Mouse (Mus musculus) gastrocnemius, adult 18-20 months (tissue): ENCODE measurements around the gene Ptprg. TPM values are rescaled to one million over a fixed set of nuclear protein-coding genes. Genes with fewer than 3 reads are reported as not detected.

Source experiments
- DNase-seq: peaks from one replicate; pipeline ENCODE4 v3.0.0; 2021; ENCODE audit warnings: low spot score
- total RNA-seq, 2 experiments: library from RNA; stranded (reverse); gene quantifications; 2 replicates each; pipeline ENCODE4 v1.2.3; 2021

Gene Ptprg
- total RNA-seq, 2 experiments from 2014 or later = 18.4 to 21.3 TPM

- no peak for DNase-seq
These were observed 320.9 kb downstream of the Ptprg start for GRCm38 (mm10) chr14:11874266-11874665.

DNA sequence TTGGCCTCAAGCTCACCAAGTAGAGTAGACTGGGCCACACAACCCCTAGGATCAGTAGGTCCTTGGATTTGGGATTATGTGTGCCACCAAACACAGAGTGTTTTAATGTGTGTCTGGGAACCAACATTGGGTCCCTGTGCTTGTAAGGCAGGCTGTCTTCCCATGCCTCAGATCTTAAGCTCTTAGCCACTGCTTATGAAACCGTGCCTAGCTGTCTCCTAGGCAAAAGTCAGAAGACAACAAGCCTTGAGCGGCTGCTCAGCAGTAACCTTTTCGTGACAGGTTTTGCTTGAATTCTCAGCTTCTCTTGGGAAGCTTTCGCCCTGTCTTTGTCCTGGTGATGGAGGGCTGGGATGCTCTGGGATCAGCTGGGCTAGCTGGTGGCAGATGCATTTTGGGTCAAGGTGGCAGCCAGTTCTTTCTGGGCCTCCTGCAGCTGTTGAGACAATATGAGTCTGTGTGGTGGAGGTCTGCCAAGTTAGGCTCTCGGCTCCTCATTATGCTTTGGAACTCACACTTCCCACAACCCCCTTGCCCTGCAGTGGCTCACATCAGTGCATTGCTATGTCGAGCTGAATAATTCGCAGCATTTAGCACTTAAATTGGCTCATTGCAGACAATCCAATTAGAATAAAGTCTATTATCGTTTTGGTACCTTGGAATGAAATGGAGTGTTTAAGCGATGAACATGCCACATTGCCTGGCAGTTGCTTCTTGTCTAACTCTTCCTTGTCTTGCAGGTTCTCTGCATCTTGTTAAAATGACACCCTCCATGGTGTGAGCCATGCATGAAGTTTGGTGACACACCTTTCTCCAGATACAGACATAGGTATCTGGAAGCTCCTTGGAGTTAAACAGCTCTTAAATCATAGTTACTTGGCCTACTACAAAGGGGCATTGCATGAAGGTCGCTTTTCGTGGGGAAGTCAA, 321.9 kb downstream of the Ptprg start:
- no peak for DNase-seq

GRCm38 (mm10) chr14:11881082-11881481, 327.8 kb downstream of the Ptprg start:
- DNase-seq = no peak

- DNase-seq = peak; percentile 67
These were observed 330.0 kb downstream of the Ptprg start for GRCm38 (mm10) chr14:11883142-11883921.

DNA sequence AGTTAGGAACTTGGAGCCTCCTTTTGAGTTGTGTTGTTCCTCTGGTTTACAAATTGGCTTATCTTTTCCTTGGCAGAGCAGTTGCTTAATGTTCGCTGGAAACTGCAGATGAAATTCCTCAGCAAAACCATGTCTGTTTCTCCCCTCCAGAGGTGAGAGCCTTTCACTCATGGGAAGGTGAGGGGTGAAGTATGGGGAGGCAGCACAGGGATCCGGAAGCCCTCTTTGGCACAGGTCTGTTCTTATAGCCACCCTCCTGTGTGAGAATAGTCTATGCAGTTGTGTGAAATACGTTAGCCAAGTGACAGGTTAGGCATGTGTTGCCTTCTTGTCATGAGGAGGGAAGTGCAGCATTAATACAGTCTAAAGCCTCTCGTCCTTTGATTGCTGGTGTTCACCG, 330.7 kb downstream of the Ptprg start:
- DNase-seq = peak; percentile 16

GRCm38 (mm10) chr14:11886417-11886816, 333.1 kb downstream of the Ptprg start:
- DNase-seq = peak; percentile 57

DNA sequence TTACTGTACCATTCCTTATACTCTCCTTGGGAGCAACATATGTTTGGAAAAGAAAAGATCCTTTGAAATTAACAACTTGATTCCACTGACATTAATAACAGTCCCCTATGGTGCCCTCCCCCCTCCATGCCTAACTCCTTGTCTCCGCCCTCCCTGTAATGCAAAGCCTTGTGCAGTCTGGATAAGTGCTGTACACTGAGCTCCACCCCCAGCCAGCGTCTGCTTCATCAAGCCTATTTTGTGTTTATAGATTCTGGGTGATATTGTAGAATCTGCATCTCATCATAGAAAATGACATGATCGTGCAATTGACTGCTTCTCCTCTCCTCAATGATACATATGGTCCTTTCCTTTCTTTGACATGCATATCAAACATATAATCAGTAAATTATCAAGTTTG, 337.6 kb downstream of the Ptprg start:
- no peak for DNase-seq

GRCm38 (mm10) chr14:11892621-11893020, 339.3 kb downstream of the Ptprg start:
- no peak for DNase-seq

DNA sequence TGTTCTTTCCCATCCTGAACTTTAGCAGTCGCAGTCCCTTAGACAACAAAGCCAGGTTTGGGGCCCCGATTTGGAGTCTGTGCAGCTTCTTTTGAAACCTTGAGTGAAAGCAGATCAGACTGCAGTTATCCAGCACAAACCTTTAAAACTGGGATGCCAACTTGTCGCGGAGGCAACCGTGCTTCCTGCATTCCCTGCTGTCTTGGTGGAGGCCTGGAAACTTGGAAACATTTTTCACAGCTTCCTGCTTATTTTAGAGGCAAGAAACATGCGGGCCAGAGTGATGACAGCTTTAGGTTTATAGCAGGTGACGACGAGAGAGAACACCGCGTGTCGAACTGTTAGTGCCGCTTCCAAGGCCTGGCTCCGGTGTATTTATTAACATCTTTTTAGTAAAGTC, 342.2 kb downstream of the Ptprg start:
- no peak for DNase-seq

GRCm38 (mm10) chr14:11902794-11903193, 349.5 kb downstream of the Ptprg start:
- DNase-seq = no peak

DNA sequence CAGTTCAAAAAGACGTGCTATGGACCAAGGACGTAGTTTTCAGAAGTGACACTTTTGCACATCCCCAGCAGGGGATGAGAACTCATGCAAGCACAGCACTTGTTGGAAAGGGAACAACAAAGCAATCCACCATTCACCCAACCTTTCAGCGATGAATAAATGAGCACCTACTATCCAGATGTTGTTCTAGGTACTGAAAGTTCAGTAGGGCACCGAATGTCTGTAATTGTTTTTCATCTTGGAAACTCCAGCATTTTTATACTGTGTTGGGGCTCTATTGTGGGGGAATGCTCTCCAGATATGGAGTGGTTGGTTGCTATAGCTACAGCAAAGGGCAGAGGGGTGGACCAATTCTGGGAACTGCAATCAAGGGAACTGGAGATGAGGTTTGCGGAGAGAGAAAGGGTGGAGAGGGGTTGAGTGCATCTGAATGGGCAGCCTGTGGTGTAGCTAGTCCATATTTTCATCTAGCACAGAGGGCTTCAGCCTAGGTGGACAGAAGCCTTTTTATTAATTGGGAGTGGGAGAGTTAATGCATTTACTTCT, 352.9 kb downstream of the Ptprg start:
- no peak for DNase-seq

DNA sequence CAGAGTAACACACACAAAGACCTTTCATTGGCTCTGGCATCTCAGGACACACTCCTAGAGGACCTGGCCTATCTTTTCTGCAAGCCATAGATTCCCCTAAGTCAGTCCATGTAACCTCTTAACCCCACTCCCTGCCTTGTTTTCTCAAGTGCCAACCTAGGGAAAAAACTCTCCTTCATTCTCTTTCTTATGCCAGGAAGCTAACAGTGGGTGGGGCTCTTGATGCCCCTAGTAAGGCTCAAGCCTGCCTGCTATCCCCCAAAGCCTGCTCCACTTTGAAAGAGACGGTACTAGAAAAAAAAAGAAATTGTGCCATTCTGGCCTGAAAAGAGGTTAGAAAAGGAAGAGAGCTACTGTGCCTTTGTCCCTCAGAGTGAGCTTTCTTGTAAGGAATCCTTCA, 358.9 kb downstream of the Ptprg start:
- no peak for DNase-seq

- no peak for DNase-seq
These were observed 363.9 kb downstream of the Ptprg start for GRCm38 (mm10) chr14:11917225-11917624.

GRCm38 (mm10) chr14:11928545-11928944, 375.2 kb downstream of the Ptprg start:
- no peak for DNase-seq

DNA sequence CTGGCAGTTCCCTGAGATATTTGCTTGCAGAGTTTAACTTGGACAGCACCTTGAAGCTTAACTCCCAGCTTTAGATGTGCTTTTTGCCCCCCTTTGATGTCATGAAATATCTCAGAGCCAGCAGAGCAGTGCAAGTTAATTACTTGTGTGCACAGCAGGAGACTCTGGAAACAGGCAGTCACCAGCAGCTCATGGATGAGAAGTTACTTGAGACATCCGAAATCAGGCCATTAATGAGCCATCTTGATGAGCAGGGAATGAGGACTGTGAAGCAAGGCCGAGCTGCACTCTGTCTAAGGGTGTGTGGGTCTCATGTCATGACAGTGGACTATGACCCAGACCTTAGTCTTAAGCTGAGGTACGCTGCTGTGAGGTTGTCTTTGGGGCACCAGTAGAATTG, 379.2 kb downstream of the Ptprg start:
- no peak for DNase-seq

- DNase-seq = no peak
These were observed 381.2 kb downstream of the Ptprg start for GRCm38 (mm10) chr14:11934556-11934955.

DNA sequence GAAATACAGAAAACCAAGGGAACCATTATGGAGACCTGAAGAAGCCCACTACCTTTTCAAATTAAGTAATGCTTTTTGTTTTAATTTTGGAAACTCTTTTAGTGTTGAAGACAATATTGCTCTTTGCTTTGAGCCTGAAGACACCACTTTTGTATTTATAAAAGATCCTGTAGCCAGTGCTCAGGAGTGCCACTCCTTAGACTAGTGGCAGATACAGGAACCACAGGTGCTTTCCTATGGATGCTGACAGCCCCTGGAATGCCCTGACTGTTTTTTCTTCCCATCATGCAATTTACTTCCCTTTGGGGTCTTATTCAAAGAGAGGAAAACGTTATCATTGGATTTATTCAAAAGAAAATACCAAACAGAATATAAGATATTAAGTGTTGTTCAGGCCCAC, 381.9 kb downstream of the Ptprg start:
- DNase-seq = no peak

GRCm38 (mm10) chr14:11935698-11936097, 382.4 kb downstream of the Ptprg start:
- no peak for DNase-seq

GRCm38 (mm10) chr14:11938912-11939311, 385.6 kb downstream of the Ptprg start:
- DNase-seq = no peak

DNA sequence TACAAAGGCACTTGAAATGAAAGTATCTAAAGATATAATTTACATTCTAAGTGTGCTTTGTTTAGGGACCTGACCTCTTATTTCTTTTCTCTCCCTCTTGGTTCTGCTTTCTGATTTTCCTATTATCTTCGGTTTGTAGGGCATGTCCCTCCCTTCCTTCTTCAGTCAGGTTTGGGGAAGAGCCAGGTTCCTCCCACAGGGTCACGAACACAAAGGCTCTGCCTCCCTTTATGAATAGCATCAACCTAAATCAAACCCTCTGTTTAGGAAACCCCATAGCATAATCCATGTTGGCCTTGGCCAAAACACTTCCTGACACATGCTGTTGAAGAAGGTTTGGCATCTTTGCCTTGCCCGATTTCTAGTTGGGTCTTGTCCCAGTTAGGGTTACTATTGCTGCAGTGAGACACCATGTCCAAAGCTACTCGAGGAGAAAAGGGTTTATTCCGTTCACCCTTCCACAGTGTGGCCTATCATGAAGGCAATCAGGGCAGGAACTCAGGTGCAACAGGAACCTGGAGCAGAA, 388.7 kb downstream of the Ptprg start:
- DNase-seq = no peak

GRCm38 (mm10) chr14:11950379-11950778, 397.0 kb downstream of the Ptprg start:
- no peak for DNase-seq
